Mouse (Mus musculus): ENCODE data around the gene Dkkl1. TPM values are rescaled to one million over a fixed set of nuclear protein-coding genes. Genes with fewer than 3 reads are reported as not detected.

The Dkkl1 gene
- polyA plus RNA-seq, 1 experiment from 2014 or later, result 1.4 TPM

GRCm38 (mm10) chr7:45161612-45162473 is 50.1 kb downstream of the Dkkl1 start:
- peak overlapping the region; percentile 74 for H3K4me2 ChIP-seq (ENCODE audit: low read depth, low read length)
- H3K27ac ChIP-seq (ENCODE audit: low read length), result no peak overlapping the region
- no peak overlapping the region for H3K9ac ChIP-seq (ENCODE audit: low read length)
- peaks cover 8% of the 10 kb centered on the region for H3K4me1 ChIP-seq (ENCODE audit: control insufficient read depth, insufficient read depth, low read length)
- peak; percentile 84 for ATAC-seq (replicated peaks; ENCODE audit: extremely low read depth, insufficient read depth, low FRiP score)
- peak overlapping the region; percentile 48 for H3K4me3 ChIP-seq (ENCODE audit: low read length)
- peaks cover 42% of the 10 kb centered on the region for H3K27me3 ChIP-seq (ENCODE audit: control insufficient read depth, insufficient read depth, low read length)
- H3K9me3 ChIP-seq (replicated peaks; ENCODE audit: control insufficient read depth, low read length), result no peaks in the 10 kb centered on the region
- 4% methylated on average over 35 of the region's 35 CpGs for WGBS
- H3K36me3 ChIP-seq (ENCODE audit: control insufficient read depth, insufficient read depth), result peaks cover 6% of the 10 kb centered on the region; the same call in 1 of the 2 replicates

GRCm38 (mm10) chr7:45160866-45161265 is 51.1 kb downstream of the Dkkl1 start:
- peaks cover 6% of the 10 kb centered on the region; the same call in 1 of the 2 replicates for H3K36me3 ChIP-seq (ENCODE audit: control insufficient read depth, insufficient read depth)
- WGBS, result 87% methylated on average over 3 of the region's 3 CpGs
- H3K9ac ChIP-seq (ENCODE audit: low read length), result no peak overlapping the region
- no peaks in the 10 kb centered on the region for H3K9me3 ChIP-seq (replicated peaks; ENCODE audit: control insufficient read depth, low read length)
- ATAC-seq (replicated peaks; ENCODE audit: extremely low read depth, insufficient read depth, low FRiP score), result no peak
- no peak overlapping the region for H3K4me3 ChIP-seq (ENCODE audit: low read length)
- H3K27ac ChIP-seq (ENCODE audit: low read length), result no peak overlapping the region
- peaks cover 32% of the 10 kb centered on the region for H3K27me3 ChIP-seq (ENCODE audit: control insufficient read depth, insufficient read depth, low read length)
- peaks cover 8% of the 10 kb centered on the region for H3K4me1 ChIP-seq (ENCODE audit: control insufficient read depth, insufficient read depth, low read length)
- no peak overlapping the region for H3K4me2 ChIP-seq (ENCODE audit: low read depth, low read length)

- WGBS, result 95% methylated on average over 6 of the region's 6 CpGs
- H3K27ac ChIP-seq (ENCODE audit: low read length), result no peak overlapping the region
- H3K36me3 ChIP-seq (ENCODE audit: control insufficient read depth, insufficient read depth), result peaks cover 6% of the 10 kb centered on the region; the same call in 1 of the 2 replicates
- H3K4me1 ChIP-seq (ENCODE audit: control insufficient read depth, insufficient read depth, low read length), result peaks cover 8% of the 10 kb centered on the region
- peaks cover 27% of the 10 kb centered on the region for H3K27me3 ChIP-seq (ENCODE audit: control insufficient read depth, insufficient read depth, low read length)
- H3K9me3 ChIP-seq (replicated peaks; ENCODE audit: control insufficient read depth, low read length), result no peaks in the 10 kb centered on the region
- H3K4me2 ChIP-seq (ENCODE audit: low read depth, low read length), result no peak overlapping the region
- H3K9ac ChIP-seq (ENCODE audit: low read length), result no peak overlapping the region
- ATAC-seq (replicated peaks; ENCODE audit: extremely low read depth, insufficient read depth, low FRiP score), result no peak
- no peak overlapping the region for H3K4me3 ChIP-seq (ENCODE audit: low read length)
These were observed 51.6 kb downstream of the Dkkl1 start for GRCm38 (mm10) chr7:45160316-45160800.

GRCm38 (mm10) chr7:45158991-45159390 is 53.0 kb downstream of the Dkkl1 start:
- WGBS, result 91% methylated on average over 6 of the region's 6 CpGs
- ATAC-seq (replicated peaks; ENCODE audit: extremely low read depth, insufficient read depth, low FRiP score), result no peak
- H3K27ac ChIP-seq (ENCODE audit: low read length), result no peak overlapping the region
- H3K27me3 ChIP-seq (ENCODE audit: control insufficient read depth, insufficient read depth, low read length), result peaks cover 13% of the 10 kb centered on the region
- no peaks in the 10 kb centered on the region for H3K9me3 ChIP-seq (replicated peaks; ENCODE audit: control insufficient read depth, low read length)
- H3K4me3 ChIP-seq (ENCODE audit: low read length), result no peak overlapping the region
- H3K4me1 ChIP-seq (ENCODE audit: control insufficient read depth, insufficient read depth, low read length), result peaks cover 4% of the 10 kb centered on the region; the same call in 1 of the 2 replicates
- H3K4me2 ChIP-seq (ENCODE audit: low read depth, low read length), result no peak overlapping the region
- no peak overlapping the region for H3K9ac ChIP-seq (ENCODE audit: low read length)
- H3K36me3 ChIP-seq (ENCODE audit: control insufficient read depth, insufficient read depth), result peaks cover 6% of the 10 kb centered on the region; the same call in 1 of the 2 replicates

Small RNAs within 50 kb of the gene (microRNA-seq; reads per million reads assigned to microRNA genes)
- not detected for gene Mir7055

Other genes with a start within 250 kb of the Dkkl1 start
- gene Cpt1c, start 237.3 kb downstream of the Dkkl1 start, polyA plus RNA-seq (2015; fragmentation: Nextera tagmentation; extraction: Ambion mirVana), result 7.6 and 8.9 TPM in 2 replicates
- 355 and 387 TPM in 2 replicates for gene Prmt1, start 225.6 kb downstream of the Dkkl1 start, polyA plus RNA-seq (2015; fragmentation: Nextera tagmentation; extraction: Ambion mirVana)
- 71.4 and 73.6 TPM in 2 replicates for gene Irf3, start 214.5 kb downstream of the Dkkl1 start, polyA plus RNA-seq (2015; fragmentation: Nextera tagmentation; extraction: Ambion mirVana)
- 32.2 and 33.3 TPM in 2 replicates for gene Bcl2l12, start 213.4 kb downstream of the Dkkl1 start, polyA plus RNA-seq (2015; fragmentation: Nextera tagmentation; extraction: Ambion mirVana)
- gene Scaf1, start 195.8 kb downstream of the Dkkl1 start, polyA plus RNA-seq (2015; fragmentation: Nextera tagmentation; extraction: Ambion mirVana), result 22.7 and 26.4 TPM in 2 replicates
- gene Rras, start 194.2 kb downstream of the Dkkl1 start, polyA plus RNA-seq (2015; fragmentation: Nextera tagmentation; extraction: Ambion mirVana), result 74.8 and 85.0 TPM in 2 replicates
- 5.6 and 7.3 TPM in 2 replicates for gene Prr12, start 159.3 kb downstream of the Dkkl1 start, polyA plus RNA-seq (2015; fragmentation: Nextera tagmentation; extraction: Ambion mirVana)
- gene Nosip, start 149.7 kb downstream of the Dkkl1 start, polyA plus RNA-seq (2015; fragmentation: Nextera tagmentation; extraction: Ambion mirVana), result 53.8 and 55.9 TPM in 2 replicates
- 12.9 and 16.6 TPM in 2 replicates for gene Prrg2, start 149.5 kb downstream of the Dkkl1 start, polyA plus RNA-seq (2015; fragmentation: Nextera tagmentation; extraction: Ambion mirVana)
- 207 and 214 TPM in 2 replicates for gene Rcn3, start 119.9 kb downstream of the Dkkl1 start, polyA plus RNA-seq (2015; fragmentation: Nextera tagmentation; extraction: Ambion mirVana)
- 56.8 and 58.2 TPM in 2 replicates for gene Fcgrt, start 108.3 kb downstream of the Dkkl1 start, polyA plus RNA-seq (2015; fragmentation: Nextera tagmentation; extraction: Ambion mirVana)
- 809 and 812 TPM in 2 replicates for gene Rps11, start 87.7 kb downstream of the Dkkl1 start, polyA plus RNA-seq (2015; fragmentation: Nextera tagmentation; extraction: Ambion mirVana)
- 684 and 727 TPM in 2 replicates for gene Rpl13a, start 83.4 kb downstream of the Dkkl1 start, polyA plus RNA-seq (2015; fragmentation: Nextera tagmentation; extraction: Ambion mirVana)
- 0.34 TPM in 1 of 2 replicates, not detected in the other for gene Gm45713, start 75.9 kb downstream of the Dkkl1 start, polyA plus RNA-seq (2015; fragmentation: Nextera tagmentation; extraction: Ambion mirVana)
- gene Flt3l, start 75.7 kb downstream of the Dkkl1 start, polyA plus RNA-seq (2015; fragmentation: Nextera tagmentation; extraction: Ambion mirVana), result 2.3 and 2.8 TPM in 2 replicates
- 76.8 and 82.5 TPM in 2 replicates for gene Pih1d1, start 57.8 kb downstream of the Dkkl1 start, polyA plus RNA-seq (2015; fragmentation: Nextera tagmentation; extraction: Ambion mirVana)
- gene Aldh16a1, start 57.6 kb downstream of the Dkkl1 start, polyA plus RNA-seq (2015; fragmentation: Nextera tagmentation; extraction: Ambion mirVana), result 33.9 and 38.2 TPM in 2 replicates
- 3.6 and 4.7 TPM in 2 replicates for gene Slc17a7, start 48.2 kb downstream of the Dkkl1 start, polyA plus RNA-seq (2015; fragmentation: Nextera tagmentation; extraction: Ambion mirVana)
- gene Gfy, start 32.6 kb downstream of the Dkkl1 start, polyA plus RNA-seq (2015; fragmentation: Nextera tagmentation; extraction: Ambion mirVana), result not detected in 2 replicates
- 0.42 TPM in 1 of 2 replicates, not detected in the other for gene Pth2, start 31.2 kb downstream of the Dkkl1 start, polyA plus RNA-seq (2015; fragmentation: Nextera tagmentation; extraction: Ambion mirVana)
- 0.58 and 0.75 TPM in 2 replicates for gene Ccdc155, start 7.3 kb downstream of the Dkkl1 start, polyA plus RNA-seq (2015; fragmentation: Nextera tagmentation; extraction: Ambion mirVana)
- 88.0 and 92.4 TPM in 2 replicates for gene Tead2, start 3.6 kb upstream of the Dkkl1 start, polyA plus RNA-seq (2015; fragmentation: Nextera tagmentation; extraction: Ambion mirVana)
- 5.0 and 9.2 TPM in 2 replicates for gene Cd37, start 27.0 kb upstream of the Dkkl1 start, polyA plus RNA-seq (2015; fragmentation: Nextera tagmentation; extraction: Ambion mirVana)
- 0.09 TPM in 1 of 2 replicates, not detected in the other for gene Slc6a16, start 28.9 kb upstream of the Dkkl1 start, polyA plus RNA-seq (2015; fragmentation: Nextera tagmentation; extraction: Ambion mirVana)
- not detected in 2 replicates for gene Slc6a21, start 65.4 kb upstream of the Dkkl1 start, polyA plus RNA-seq (2015; fragmentation: Nextera tagmentation; extraction: Ambion mirVana)
- gene Trpm4, start 121.6 kb upstream of the Dkkl1 start, polyA plus RNA-seq (2015; fragmentation: Nextera tagmentation; extraction: Ambion mirVana), result 12.4 and 18.0 TPM in 2 replicates
- gene Hrc, start 123.1 kb upstream of the Dkkl1 start, polyA plus RNA-seq (2015; fragmentation: Nextera tagmentation; extraction: Ambion mirVana), result 26.6 and 28.7 TPM in 2 replicates
- gene Ppfia3, start 154.9 kb upstream of the Dkkl1 start, polyA plus RNA-seq (2015; fragmentation: Nextera tagmentation; extraction: Ambion mirVana), result 1.5 TPM in 2 replicates
- 0.81 and 0.91 TPM in 2 replicates for gene Lin7b, start 158.4 kb upstream of the Dkkl1 start, polyA plus RNA-seq (2015; fragmentation: Nextera tagmentation; extraction: Ambion mirVana)
- 145 and 161 TPM in 2 replicates for gene Snrnp70, start 183.6 kb upstream of the Dkkl1 start, polyA plus RNA-seq (2015; fragmentation: Nextera tagmentation; extraction: Ambion mirVana)
- 0.25 and 0.27 TPM in 2 replicates for gene Kcna7, start 193.5 kb upstream of the Dkkl1 start, polyA plus RNA-seq (2015; fragmentation: Nextera tagmentation; extraction: Ambion mirVana)
- 0.91 and 1.1 TPM in 2 replicates for gene Ntf5, start 201.5 kb upstream of the Dkkl1 start, polyA plus RNA-seq (2015; fragmentation: Nextera tagmentation; extraction: Ambion mirVana)
- gene Lhb, start 208.7 kb upstream of the Dkkl1 start, polyA plus RNA-seq (2015; fragmentation: Nextera tagmentation; extraction: Ambion mirVana), result 0.46 and 0.51 TPM in 2 replicates
- gene Gys1, start 222.7 kb upstream of the Dkkl1 start, polyA plus RNA-seq (2015; fragmentation: Nextera tagmentation; extraction: Ambion mirVana), result 136 and 141 TPM in 2 replicates
- gene Ruvbl2, start 225.9 kb upstream of the Dkkl1 start, polyA plus RNA-seq (2015; fragmentation: Nextera tagmentation; extraction: Ambion mirVana), result 85.1 and 88.3 TPM in 2 replicates
- 3,045 and 3,399 TPM in 2 replicates for gene Ftl1, start 247.7 kb upstream of the Dkkl1 start, polyA plus RNA-seq (2015; fragmentation: Nextera tagmentation; extraction: Ambion mirVana)

Measured in heart, embryonic 16.5 days (tissue).